Comparison of ENCODE assay signal across 17 mouse cellular contexts in the genomic region with DNA sequence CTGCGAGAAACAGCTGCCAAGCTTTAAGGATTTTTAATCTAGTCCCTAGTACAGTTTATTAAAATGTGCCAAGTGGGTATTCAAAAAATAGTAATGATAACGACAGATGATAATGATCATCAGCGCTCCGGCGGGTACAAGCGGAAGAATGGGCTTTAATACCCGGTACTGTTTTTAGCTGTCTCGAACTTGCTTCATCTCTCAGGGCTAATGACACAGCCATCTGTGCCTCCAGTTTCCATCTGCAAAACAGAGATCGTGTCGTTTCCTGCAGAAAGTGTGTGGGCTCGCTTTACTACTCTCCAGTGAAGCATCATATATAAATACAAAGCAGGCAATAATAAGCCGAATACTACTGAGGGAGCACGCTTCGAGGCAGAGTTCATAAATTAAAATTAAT. TPM values are rescaled to one million over a fixed set of nuclear protein-coding genes. Genes with fewer than 3 reads are reported as not detected.
DNase-seq lines count a peak whose midpoint lies in the region; ATAC-seq lines count a peak whose summit lies in the region.
"Had no signal": no experiment of that assay in that cellular context is flagged by ENCODE, and none has a peak within 500 bp of the region (broad histone marks: within the 10 kb centered on the region; RNA-seq: fewer than 3 reads in every experiment).

No protein-coding gene starts in this region.

- H3K27me3 ChIP-seq in neural tube, embryonic 13.5 days, result no peaks in the 10 kb centered on the region
- H3K27me3 ChIP-seq: embryonic facial prominence, embryonic 15.5 days; heart, embryonic 15.5 days; hindbrain, embryonic 15.5 days had no signal

- DNase-seq in frontal cortex, postnatal 36 days (ENCODE audit: low spot score in 2 of 2), result peak; percentile 28 to 41
- no peak for DNase-seq in frontal cortex, postnatal 10 days (ENCODE audit: low spot score in 2 of 2)
- no peak for DNase-seq in neural tube, embryonic 10.5 days (ENCODE audit: extremely low spot score, low spot score)
- peak; percentile 52 for DNase-seq in layer of hippocampus, adult 9-10 months (ENCODE audit: low spot score)
- peak; percentile 48 for DNase-seq in telencephalon, adult 2 months (ENCODE audit: low read depth, low spot score)
- DNase-seq in cerebellum, postnatal 10 days, result no peak
- no peak for DNase-seq in cerebellum, adult 18-20 months
- DNase-seq: cerebellum, adult 8-10 months; heart, adult 11 months; kidney, adult 18-20 months; kidney, postnatal 14 days; lung, adult 2 months; thymus, adult 18-20 months had no signal

- no peak overlapping the region for H3K27ac ChIP-seq in neural tube, embryonic 13.5 days (replicated peaks)
- H3K27ac ChIP-seq: embryonic facial prominence, embryonic 15.5 days; heart, embryonic 15.5 days; hindbrain, embryonic 15.5 days had no signal

- 47% methylated on average over 14 of the region's 14 CpGs for WGBS in neural tube, embryonic 13.5 days

- no peaks in the 10 kb centered on the region for H3K36me3 ChIP-seq in neural tube, embryonic 13.5 days
- H3K36me3 ChIP-seq: embryonic facial prominence, embryonic 15.5 days; heart, embryonic 15.5 days; hindbrain, embryonic 15.5 days had no signal

- H3K9me3 ChIP-seq in neural tube, embryonic 13.5 days, result no peaks in the 10 kb centered on the region
- H3K9me3 ChIP-seq: embryonic facial prominence, embryonic 15.5 days; heart, embryonic 15.5 days; hindbrain, embryonic 15.5 days had no signal

- ATAC-seq in neural tube, embryonic 13.5 days (ENCODE audit: low read depth), result peak; percentile 85

- H3K4me2 ChIP-seq in neural tube, embryonic 13.5 days, result no peak overlapping the region
- H3K4me2 ChIP-seq: embryonic facial prominence, embryonic 15.5 days; heart, embryonic 15.5 days; hindbrain, embryonic 15.5 days had no signal

- H3K4me3 ChIP-seq in neural tube, embryonic 13.5 days, result no peak overlapping the region
- H3K4me3 ChIP-seq: embryonic facial prominence, embryonic 15.5 days; heart, embryonic 15.5 days; hindbrain, embryonic 15.5 days had no signal

- no peak overlapping the region for H3K9ac ChIP-seq in neural tube, embryonic 13.5 days
- H3K9ac ChIP-seq: embryonic facial prominence, embryonic 15.5 days; heart, embryonic 15.5 days; hindbrain, embryonic 15.5 days had no signal

- peaks cover 10% of the 10 kb centered on the region for H3K4me1 ChIP-seq in neural tube, embryonic 13.5 days (replicated peaks)
- H3K4me1 ChIP-seq: embryonic facial prominence, embryonic 15.5 days; heart, embryonic 15.5 days; hindbrain, embryonic 15.5 days had no signal

RNA-seq across cellular contexts. Expression of a gene that starts 13.4 kb away (rescaled TPM):
- polyA plus RNA-seq in neural tube, embryonic 13.5 days (2015; fragmentation: Nextera tagmentation; extraction: Ambion mirVana), result 2.0 and 2.7 TPM in 2 replicates

Comparison
In these comparisons a context has a peak if more than half of its experiments do, and no peak if none do; other contexts are left out.
1. DNase-seq: peak in frontal cortex, postnatal 36 days (2 of 2), layer of hippocampus, adult 9-10 months (single experiment) and telencephalon, adult 2 months (single experiment); none in frontal cortex, postnatal 10 days (0 of 2), neural tube, embryonic 10.5 days (single experiment), cerebellum, postnatal 10 days (0 of 2) and cerebellum, adult 18-20 months (0 of 2).